Mouse (Mus musculus) yolk sac, embryonic 10.5 days (tissue): Measurements from ENCODE around the gene Map2k4.
A peak's percentile ranks its signal among the peaks of the same experiment; 100 is the strongest.

Source experiments
- DNase-seq: peaks from one replicate; pipeline ENCODE4 v3.0.0-alpha.2; 2017; ENCODE audit warnings: low spot score

The Map2k4 gene

DNA sequence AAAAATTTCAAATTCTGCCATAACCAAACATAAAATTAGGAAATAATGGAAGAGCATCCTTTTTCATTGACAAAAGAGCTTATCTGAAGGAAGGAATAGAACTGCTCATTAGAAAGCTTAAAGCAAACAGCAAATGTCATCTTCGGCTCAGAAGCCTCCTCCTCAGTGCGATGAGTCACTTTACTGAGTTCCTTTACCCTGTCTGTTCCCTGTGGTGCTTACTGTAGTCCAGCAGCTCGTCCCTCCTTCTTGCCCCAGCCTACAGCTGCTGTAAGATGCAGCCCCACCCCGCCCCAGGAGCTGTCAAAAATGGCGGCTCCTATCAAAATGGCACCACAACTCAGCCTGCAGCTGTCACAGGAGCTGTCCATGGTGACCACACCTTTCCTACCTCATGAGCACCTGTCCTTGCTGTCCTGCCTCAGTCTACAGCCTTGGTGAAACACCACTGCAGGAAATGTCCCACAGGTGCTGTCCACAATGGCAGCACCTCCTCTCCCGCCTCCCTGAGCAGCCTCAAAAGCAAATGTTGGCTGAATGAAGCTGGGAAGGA, 75.3 kb downstream of the Map2k4 start:
- DNase-seq = no peak

- no peak for DNase-seq
Observed at GRCm38 (mm10) chr11:65706784-65707183, 81.3 kb downstream of the Map2k4 start.

DNA sequence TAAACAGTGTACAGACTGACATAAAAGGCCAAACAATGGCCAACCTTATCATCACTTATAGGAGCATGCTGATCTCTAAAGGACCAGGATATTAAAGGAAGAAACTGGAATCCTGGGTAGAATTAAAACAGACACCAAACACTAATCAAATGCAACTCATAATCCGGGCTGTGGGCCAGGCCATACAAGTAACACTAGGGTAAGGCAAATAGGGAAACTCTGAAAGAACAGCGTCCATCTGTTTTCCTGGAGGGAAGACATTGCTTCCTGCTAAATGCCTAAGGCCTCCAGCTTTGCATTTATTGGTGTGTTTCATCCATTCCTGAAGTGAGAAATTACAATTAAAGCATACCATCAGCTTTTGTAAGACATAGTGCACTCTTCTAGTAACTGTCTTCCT, 81.9 kb downstream of the Map2k4 start:
- no peak for DNase-seq

DNA sequence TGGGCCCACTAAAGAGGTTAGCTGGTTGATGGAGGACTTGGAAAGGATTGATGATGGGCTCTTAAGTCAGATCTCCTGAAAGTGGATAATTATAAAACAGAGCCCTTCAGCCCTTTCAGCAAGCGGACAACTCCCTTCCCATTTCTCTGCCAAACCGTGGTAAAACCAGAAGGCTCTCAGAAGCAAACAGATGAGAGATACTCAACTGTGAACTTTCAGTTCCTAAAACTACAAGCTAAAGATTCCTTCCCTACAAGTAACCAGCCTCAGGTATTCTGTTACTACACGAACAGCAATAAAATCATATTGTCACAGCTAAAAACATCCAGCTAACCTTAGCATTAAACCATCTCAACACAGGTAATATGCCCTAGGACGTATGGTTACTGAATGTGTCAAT, 83.2 kb downstream of the Map2k4 start:
- DNase-seq = no peak

GRCm38 (mm10) chr11:65678824-65679402, 109.2 kb downstream of the Map2k4 start:
- peak; percentile 14 for DNase-seq

DNA sequence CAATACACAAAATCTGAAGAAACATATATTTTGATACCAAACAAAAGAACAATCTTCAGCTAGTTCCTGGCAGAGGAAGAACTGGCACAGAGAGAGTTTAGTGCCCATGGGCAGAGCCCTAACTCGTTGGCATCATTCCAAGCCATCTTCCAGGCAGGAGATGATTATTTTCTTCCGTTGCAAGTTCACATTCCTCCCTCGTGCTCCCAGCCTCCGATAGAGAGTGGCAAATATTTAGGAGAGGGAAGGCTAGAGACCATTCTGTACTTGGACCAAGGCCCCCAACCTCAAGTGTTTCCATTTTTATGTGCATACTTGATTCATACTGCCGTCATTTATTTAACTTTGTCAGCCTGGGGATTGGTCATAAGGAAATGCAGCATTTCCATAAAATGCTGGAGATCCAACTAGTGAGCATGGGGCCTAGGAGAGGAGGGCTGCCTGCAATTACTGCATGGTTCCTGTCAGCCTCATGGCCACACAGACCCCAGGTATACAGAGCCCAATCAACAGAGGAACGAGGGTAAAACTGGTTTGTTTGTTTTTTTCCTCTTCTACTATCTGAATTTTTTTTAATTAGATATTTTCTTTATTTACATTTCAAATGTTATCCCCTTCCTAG, 120.6 kb downstream of the Map2k4 start:
- no peak for DNase-seq

GRCm38 (mm10) chr11:65664903-65665302, 123.2 kb downstream of the Map2k4 start:
- DNase-seq = no peak

- no peak for DNase-seq
Observed at GRCm38 (mm10) chr11:65661790-65662522, 126.1 kb downstream of the Map2k4 start.

DNA sequence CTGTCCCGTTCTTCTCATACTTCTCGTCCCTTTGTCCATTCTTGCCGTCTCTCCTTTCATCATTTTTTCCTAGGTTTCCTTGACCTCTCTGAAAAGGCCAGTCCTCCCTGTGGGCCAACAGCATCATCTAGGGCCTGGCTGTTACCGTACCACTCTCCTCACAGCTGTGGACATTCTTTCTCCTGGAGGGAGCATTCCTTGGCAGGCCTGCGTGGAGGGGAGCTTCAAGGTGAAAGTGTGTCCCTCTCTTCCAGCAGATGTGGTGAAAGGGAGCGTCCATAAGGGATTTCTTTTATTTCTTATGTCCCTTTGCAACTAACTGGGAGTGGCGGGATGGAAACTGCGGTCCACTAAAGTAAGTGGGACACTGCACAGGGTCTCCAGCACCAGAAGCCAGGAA, 134.2 kb downstream of the Map2k4 start:
- DNase-seq = no peak

DNA sequence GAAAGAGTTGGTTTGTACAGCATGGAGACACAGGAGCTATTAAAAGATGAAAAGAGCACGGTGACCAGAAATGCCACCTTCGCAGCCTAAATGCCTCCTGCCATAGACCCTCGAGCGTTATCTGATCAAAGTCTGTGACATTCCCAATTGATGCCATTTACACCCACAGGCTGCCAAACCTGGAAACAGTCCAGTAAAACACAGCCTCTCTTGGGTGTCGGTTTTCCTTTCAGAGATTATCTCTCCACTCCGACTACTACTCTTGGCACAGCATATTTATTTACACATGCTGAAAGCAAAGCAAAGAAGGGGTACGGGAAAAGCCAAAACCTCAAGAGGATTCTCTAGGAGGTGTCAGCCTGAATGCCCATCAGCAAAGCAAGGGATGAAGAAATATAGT, 136.7 kb downstream of the Map2k4 start:
- DNase-seq = no peak

GRCm38 (mm10) chr11:65649956-65650715, 138.0 kb downstream of the Map2k4 start:
- DNase-seq = peak; percentile 20

DNA sequence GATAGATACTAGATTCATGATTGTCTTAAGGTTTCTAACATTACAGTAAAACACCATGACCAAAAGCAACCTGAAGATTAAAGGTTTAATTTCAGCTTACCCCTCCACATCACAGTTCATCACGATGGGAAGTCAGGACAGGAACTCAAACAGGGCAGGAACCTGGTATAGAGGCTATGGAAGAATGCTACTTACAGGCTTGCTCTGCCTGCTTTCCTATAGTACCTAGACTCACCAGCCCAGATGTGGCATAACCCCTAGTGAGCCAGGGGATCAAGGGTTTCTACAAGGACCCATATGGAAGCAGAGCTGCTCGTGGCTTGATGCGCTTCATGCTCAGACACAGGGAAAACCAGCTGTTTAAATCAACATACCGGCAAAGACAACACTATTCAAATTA, 138.6 kb downstream of the Map2k4 start:
- no peak for DNase-seq

DNA sequence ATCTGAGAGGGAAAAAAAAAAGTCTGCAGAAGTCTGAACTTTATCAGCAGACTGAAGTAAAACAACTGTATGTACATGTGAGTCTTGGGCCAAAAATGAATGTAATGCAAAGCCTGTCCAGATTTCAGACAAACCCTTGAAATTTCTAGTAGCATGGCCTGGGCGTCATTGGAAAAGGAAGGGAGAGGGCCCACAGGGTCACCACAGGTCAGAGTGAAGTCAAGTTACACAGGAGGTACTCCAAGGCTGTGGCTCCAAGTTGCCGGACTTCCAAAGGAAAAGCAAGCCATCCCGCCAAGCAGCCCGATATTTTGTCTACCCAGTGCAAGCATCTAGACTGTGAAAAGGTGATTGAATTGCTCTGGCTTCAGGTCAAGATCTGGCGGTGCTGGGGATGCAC, 141.8 kb downstream of the Map2k4 start:
- DNase-seq = no peak

- DNase-seq = no peak
Observed at GRCm38 (mm10) chr11:65644539-65644938, 143.6 kb downstream of the Map2k4 start.

DNA sequence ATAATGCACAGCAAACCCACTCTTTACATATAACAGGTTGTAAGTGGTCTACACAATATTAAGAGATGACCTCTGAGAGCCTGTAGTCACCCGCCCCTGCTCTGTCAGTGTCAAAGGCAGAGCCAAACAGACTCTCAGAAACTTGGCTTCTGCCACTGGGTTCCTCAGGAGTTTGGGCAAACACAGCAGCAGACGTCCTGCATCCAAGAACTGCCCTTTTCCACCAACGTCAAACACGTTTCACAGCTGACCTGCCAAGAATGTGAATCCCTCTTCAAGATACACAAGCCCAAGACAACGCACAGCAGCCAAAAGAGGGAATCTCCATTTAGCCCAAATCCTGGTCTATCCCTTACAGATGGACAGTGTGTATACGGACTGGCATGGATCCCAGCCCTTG, 147.8 kb downstream of the Map2k4 start:
- no peak for DNase-seq
